Comparison of ENCODE assay signal across 11 mouse cellular contexts in genomic region chr2:172978131-172978633, GRCm38 (mm10). TPM values are rescaled to one million over a fixed set of nuclear protein-coding genes. Genes with fewer than 3 reads are reported as not detected.
DNase-seq lines count a peak whose midpoint lies in the region; ATAC-seq and TF ChIP-seq lines count a peak whose summit lies in the region.
"Had no signal": no experiment of that assay in that cellular context is flagged by ENCODE, and none has a peak within 500 bp of the region (broad histone marks: within the 10 kb centered on the region; RNA-seq: fewer than 3 reads in every experiment).

No protein-coding gene starts in this region.

- H3K9me3 ChIP-seq in heart, embryonic 13.5 days: no peaks in the 10 kb centered on the region
- no peaks in the 10 kb centered on the region for H3K9me3 ChIP-seq in heart, embryonic 11.5 days (replicated peaks; ENCODE audit: control insufficient read depth, low read length)
- H3K9me3 ChIP-seq in midbrain, embryonic 16.5 days (replicated peaks; ENCODE audit: control insufficient read depth, low read length, poor library complexity, severe bottlenecking): no peaks in the 10 kb centered on the region
- no peaks in the 10 kb centered on the region for H3K9me3 ChIP-seq in midbrain, embryonic 14.5 days (ENCODE audit: control insufficient read depth, low read length)
- H3K9me3 ChIP-seq in limb, embryonic 15.5 days: no peaks in the 10 kb centered on the region
- H3K9me3 ChIP-seq: liver, embryonic 15.5 days had no signal

- H3K27me3 ChIP-seq in heart, embryonic 13.5 days (replicated peaks): no peaks in the 10 kb centered on the region
- no peaks in the 10 kb centered on the region for H3K27me3 ChIP-seq in heart, embryonic 11.5 days (ENCODE audit: control insufficient read depth, insufficient read depth, low read length)
- no peaks in the 10 kb centered on the region for H3K27me3 ChIP-seq in midbrain, embryonic 16.5 days (ENCODE audit: control insufficient read depth, insufficient read depth, low read depth, low read length)
- no peaks in the 10 kb centered on the region for H3K27me3 ChIP-seq in midbrain, embryonic 14.5 days (ENCODE audit: control insufficient read depth, insufficient read depth, low read length)
- no peaks in the 10 kb centered on the region for H3K27me3 ChIP-seq in limb, embryonic 15.5 days
- H3K27me3 ChIP-seq: liver, embryonic 15.5 days had no signal

- no peak overlapping the region for H3K4me2 ChIP-seq in heart, embryonic 13.5 days
- H3K4me2 ChIP-seq in heart, embryonic 11.5 days: no peak overlapping the region
- no peak overlapping the region for H3K4me2 ChIP-seq in midbrain, embryonic 16.5 days (ENCODE audit: low read length)
- no peak overlapping the region for H3K4me2 ChIP-seq in midbrain, embryonic 14.5 days (ENCODE audit: low read length)
- H3K4me2 ChIP-seq in limb, embryonic 15.5 days: no peak overlapping the region

- H3K36me3 ChIP-seq in heart, embryonic 13.5 days: no peaks in the 10 kb centered on the region
- H3K36me3 ChIP-seq in heart, embryonic 11.5 days (ENCODE audit: control insufficient read depth, insufficient read depth, low read length): no peaks in the 10 kb centered on the region
- H3K36me3 ChIP-seq in midbrain, embryonic 16.5 days (ENCODE audit: control insufficient read depth, insufficient read depth, low read length): no peaks in the 10 kb centered on the region
- H3K36me3 ChIP-seq in midbrain, embryonic 14.5 days (ENCODE audit: control insufficient read depth, insufficient read depth, low read length): no peaks in the 10 kb centered on the region
- no peaks in the 10 kb centered on the region for H3K36me3 ChIP-seq in limb, embryonic 15.5 days
- H3K36me3 ChIP-seq: liver, embryonic 15.5 days had no signal

- ATAC-seq in heart, embryonic 13.5 days (ENCODE audit: extremely low read depth, insufficient number of reproducible peaks, low FRiP score, low TSS enrichment): 0 out of 2 replicates have a peak, but pooled peaks have one; percentile 16
- no peak for ATAC-seq in heart, embryonic 11.5 days (replicated peaks; ENCODE audit: insufficient number of reproducible peaks, low FRiP score, low TSS enrichment)
- no peak for ATAC-seq in midbrain, embryonic 16.5 days
- no peak for ATAC-seq in midbrain, embryonic 14.5 days (ENCODE audit: low FRiP score, low TSS enrichment)
- no peak for ATAC-seq in limb, embryonic 15.5 days (ENCODE audit: insufficient number of reproducible peaks, low FRiP score, low TSS enrichment, low read depth)

- H3K9ac ChIP-seq in heart, embryonic 13.5 days: 0 out of 2 replicates have a peak overlapping the region, but pooled peaks have one; percentile 53
- no peak overlapping the region for H3K9ac ChIP-seq in heart, embryonic 11.5 days (ENCODE audit: low read depth, low read length)
- no peak overlapping the region for H3K9ac ChIP-seq in midbrain, embryonic 16.5 days (ENCODE audit: low read depth, low read length)
- no peak overlapping the region for H3K9ac ChIP-seq in midbrain, embryonic 14.5 days (replicated peaks; ENCODE audit: low read length)
- no peak overlapping the region for H3K9ac ChIP-seq in limb, embryonic 15.5 days
- H3K9ac ChIP-seq: liver, embryonic 15.5 days had no signal

- no peak overlapping the region for H3K27ac ChIP-seq in heart, embryonic 13.5 days (replicated peaks)
- H3K27ac ChIP-seq in heart, embryonic 11.5 days (ENCODE audit: low read depth, low read length): no peak overlapping the region
- H3K27ac ChIP-seq in midbrain, embryonic 16.5 days (ENCODE audit: low read length): 0 out of 2 replicates have a peak overlapping the region, but pooled peaks have one; percentile 11
- no peak overlapping the region for H3K27ac ChIP-seq in midbrain, embryonic 14.5 days (replicated peaks; ENCODE audit: low read depth, low read length)
- H3K27ac ChIP-seq in limb, embryonic 15.5 days: peak overlapping the region; percentile 68; the same call in 1 of the 2 replicates
- H3K27ac ChIP-seq: liver, embryonic 15.5 days had no signal

- H3K4me1 ChIP-seq in heart, embryonic 13.5 days: peaks cover 40% of the 10 kb centered on the region
- peaks cover 21% of the 10 kb centered on the region for H3K4me1 ChIP-seq in heart, embryonic 11.5 days (ENCODE audit: control insufficient read depth, insufficient read depth, low read length)
- H3K4me1 ChIP-seq in midbrain, embryonic 16.5 days (ENCODE audit: control insufficient read depth, insufficient read depth, low read length): peaks cover 13% of the 10 kb centered on the region; the same call in 1 of the 2 replicates
- H3K4me1 ChIP-seq in midbrain, embryonic 14.5 days (ENCODE audit: control insufficient read depth, insufficient read depth, low read length): peaks cover 12% of the 10 kb centered on the region; the same call in 1 of the 2 replicates
- H3K4me1 ChIP-seq in limb, embryonic 15.5 days: peaks cover 17% of the 10 kb centered on the region

- TF ChIP-seq CTCF in brain, embryonic 14.5 days (IDR thresholded peaks at IDR 0.05; ENCODE audit: borderline replicate concordance, extremely low read depth, insufficient read depth, insufficient read length): no peak

- no peak overlapping the region for H3K4me3 ChIP-seq in heart, embryonic 13.5 days
- H3K4me3 ChIP-seq in heart, embryonic 11.5 days (ENCODE audit: low read depth, low read length): no peak overlapping the region
- H3K4me3 ChIP-seq in midbrain, embryonic 16.5 days (ENCODE audit: low read depth, low read length): no peak overlapping the region
- H3K4me3 ChIP-seq in midbrain, embryonic 14.5 days (replicated peaks; ENCODE audit: low read depth, low read length): no peak overlapping the region
- no peak overlapping the region for H3K4me3 ChIP-seq in limb, embryonic 15.5 days
- H3K4me3 ChIP-seq: liver, embryonic 15.5 days had no signal

- TF ChIP-seq POLR2A in brain, embryonic 14.5 days (IDR thresholded peaks at IDR 0.05; ENCODE audit: borderline replicate concordance, extremely low read depth, insufficient read depth, insufficient read length, poor library complexity, severe bottlenecking): no peak

- no peak for DNase-seq in midbrain, embryonic 14.5 days
- peak; percentile 70 for DNase-seq in brain, embryonic 14.5 days (ENCODE audit: low read depth)
- DNase-seq in adrenal gland, postnatal 36 days: no peak
- DNase-seq in layer of hippocampus, adult 11-12 months (ENCODE audit: low spot score): no peak
- DNase-seq: right cerebral cortex, postnatal 25 days had no signal

- WGBS in heart, embryonic 13.5 days: 55% methylated on average over 4 of the region's 4 CpGs
- 57% methylated on average over 4 of the region's 4 CpGs for WGBS in heart, embryonic 11.5 days (ENCODE audit: insufficient replicate concordance)
- WGBS in midbrain, embryonic 16.5 days: 58% methylated on average over 3 of the region's 4 CpGs
- 57% methylated on average over 4 of the region's 4 CpGs for WGBS in midbrain, embryonic 14.5 days
- WGBS in limb, embryonic 15.5 days: 46% methylated on average over 4 of the region's 4 CpGs

RNA-seq across cellular contexts. Expression of gene Spo11, which starts 0.7 kb away (rescaled TPM):
- 0.11 and 0.23 TPM in 2 replicates for polyA plus RNA-seq in heart, embryonic 13.5 days (2015; fragmentation: Nextera tagmentation; extraction: Ambion mirVana)
- polyA plus RNA-seq in heart, embryonic 11.5 days (2014; fragmentation: Nextera tagmentation; extraction: Ambion mirVana): 0.17 and 0.19 TPM in 2 replicates
- polyA plus RNA-seq in midbrain, embryonic 16.5 days (2015; fragmentation: Nextera tagmentation; extraction: Ambion mirVana): 1.0 and 1.6 TPM in 2 replicates
- polyA plus RNA-seq in midbrain, embryonic 14.5 days (2014; fragmentation: Nextera tagmentation; extraction: Ambion mirVana): 0.68 TPM in 1 of 2 replicates, not detected in the other
- 1.6 and 1.7 TPM in 2 replicates for polyA plus RNA-seq in brain, embryonic 14.5 days (2012; rRNA removed)
- polyA plus RNA-seq in limb, embryonic 15.5 days (2015; fragmentation: Nextera tagmentation; extraction: Ambion mirVana): 3.4 and 3.8 TPM in 2 replicates
- total RNA-seq in adrenal gland, postnatal 36 days (2021): not detected
- total RNA-seq: gastrocnemius, adult 18-20 months had no signal
- polyA plus RNA-seq: liver, embryonic 15.5 days had no signal

RNA-seq across cellular contexts. Expression of gene Rae1, which starts 21.7 kb away (rescaled TPM):
- polyA plus RNA-seq in heart, embryonic 13.5 days (2015; fragmentation: Nextera tagmentation; extraction: Ambion mirVana): 94.7 and 106 TPM in 2 replicates
- 114 and 118 TPM in 2 replicates for polyA plus RNA-seq in heart, embryonic 11.5 days (2014; fragmentation: Nextera tagmentation; extraction: Ambion mirVana)
- 115 and 118 TPM in 2 replicates for polyA plus RNA-seq in midbrain, embryonic 16.5 days (2015; fragmentation: Nextera tagmentation; extraction: Ambion mirVana)
- 115 and 127 TPM in 2 replicates for polyA plus RNA-seq in midbrain, embryonic 14.5 days (2014; fragmentation: Nextera tagmentation; extraction: Ambion mirVana)
- 119 and 147 TPM in 2 replicates for polyA plus RNA-seq in brain, embryonic 14.5 days (2012; rRNA removed)
- polyA plus RNA-seq in limb, embryonic 15.5 days (2015; fragmentation: Nextera tagmentation; extraction: Ambion mirVana): 112 and 115 TPM in 2 replicates
- total RNA-seq in adrenal gland, postnatal 36 days (2021): 10 to 100 TPM; 64.8 to 66.1 TPM

RNA-seq across cellular contexts. Expression of gene Bmp7, which starts 38.1 kb away (rescaled TPM):
- polyA plus RNA-seq in heart, embryonic 13.5 days (2015; fragmentation: Nextera tagmentation; extraction: Ambion mirVana): 40.3 and 46.5 TPM in 2 replicates
- 66.2 and 81.8 TPM in 2 replicates for polyA plus RNA-seq in heart, embryonic 11.5 days (2014; fragmentation: Nextera tagmentation; extraction: Ambion mirVana)
- polyA plus RNA-seq in midbrain, embryonic 16.5 days (2015; fragmentation: Nextera tagmentation; extraction: Ambion mirVana): 9.2 and 10.3 TPM in 2 replicates
- polyA plus RNA-seq in midbrain, embryonic 14.5 days (2014; fragmentation: Nextera tagmentation; extraction: Ambion mirVana): 3.1 and 13.2 TPM in 2 replicates
- 14.8 and 26.0 TPM in 2 replicates for polyA plus RNA-seq in brain, embryonic 14.5 days (2012; rRNA removed)
- 25.5 and 27.5 TPM in 2 replicates for polyA plus RNA-seq in limb, embryonic 15.5 days (2015; fragmentation: Nextera tagmentation; extraction: Ambion mirVana)
- total RNA-seq in adrenal gland, postnatal 36 days (2021): 10 to 100 TPM; 30.1 to 68.2 TPM

RNA-seq across cellular contexts. Expression of gene Rbm38, which starts 42.1 kb away (rescaled TPM):
- polyA plus RNA-seq in heart, embryonic 13.5 days (2015; fragmentation: Nextera tagmentation; extraction: Ambion mirVana): 116 and 121 TPM in 2 replicates
- polyA plus RNA-seq in heart, embryonic 11.5 days (2014; fragmentation: Nextera tagmentation; extraction: Ambion mirVana): 161 and 169 TPM in 2 replicates
- polyA plus RNA-seq in midbrain, embryonic 16.5 days (2015; fragmentation: Nextera tagmentation; extraction: Ambion mirVana): 9.9 and 12.9 TPM in 2 replicates
- polyA plus RNA-seq in midbrain, embryonic 14.5 days (2014; fragmentation: Nextera tagmentation; extraction: Ambion mirVana): 17.1 and 18.8 TPM in 2 replicates
- 60.9 and 70.5 TPM in 2 replicates for polyA plus RNA-seq in brain, embryonic 14.5 days (2012; rRNA removed)
- polyA plus RNA-seq in limb, embryonic 15.5 days (2015; fragmentation: Nextera tagmentation; extraction: Ambion mirVana): 21.9 and 37.9 TPM in 2 replicates
- total RNA-seq in adrenal gland, postnatal 36 days (2021): 10 to 100 TPM; 20.8 to 30.0 TPM

Comparison
In these comparisons a context has a peak if more than half of its experiments do, and no peak if none do; other contexts are left out.
1. H3K27ac ChIP-seq: peak in midbrain, embryonic 16.5 days (single experiment) and limb, embryonic 15.5 days (single experiment); none in heart, embryonic 13.5 days (single experiment), heart, embryonic 11.5 days (single experiment) and midbrain, embryonic 14.5 days (single experiment).